Mouse (Mus musculus): ENCODE results near the gene Ccl21b.
"Not testable (repeated sequence)": the region's sequence is repeated elsewhere in the genome, so short reads cannot be mapped to it uniquely, and the experiment has no call there.

GRCm38 (mm10) chr4:42293967-42294366, 38.4 kb downstream of the Ccl21b start, which contains the start of gene Gm21953:
- TF ChIP-seq CTCF, EP300 (IDR thresholded peaks at IDR 0.05; ENCODE audit: low read depth): not testable (repeated sequence)

Measured in liver, embryonic 14.5 days (tissue).